Mouse (Mus musculus) CD4-positive naive resting alpha-beta T cell, adult 57 days (primary cell): ENCODE results near the gene D830030K20Rik. TPM values are rescaled to one million over a fixed set of nuclear protein-coding genes. Genes with fewer than 3 reads are reported as not detected.

Source experiments
- total RNA-seq: library from RNA; stranded (reverse); gene quantifications from one replicate; pipeline ENCODE4 v1.2.4, GENCODE M21; 2023

D830030K20Rik gene
- not detected for total RNA-seq

GRCm38 (mm10) chr14:3208272-3209152 lies at the start of gene D830030K20Rik:
Gene D830030K20Rik, plus strand, starts transcription at chr14:3208488.

GRCm38 (mm10) chr14:3187955-3188354 lies 20.3 kb upstream of the D830030K20Rik start, which contains the start of gene Gm5795:
Gene Gm5795, plus strand, starts transcription at chr14:3188255.

Other genes with a start within 250 kb of the D830030K20Rik start
- not detected for gene Gm2888, start 178.5 kb upstream of the D830030K20Rik start, total RNA-seq
- gene Gm2897, start 159.2 kb upstream of the D830030K20Rik start, total RNA-seq, result not detected
- not detected for gene Gm10340, start 74.5 kb upstream of the D830030K20Rik start, total RNA-seq
- gene Gm5795, start 20.2 kb upstream of the D830030K20Rik start, total RNA-seq, result not detected
- gene Gm2956, start 124.1 kb downstream of the D830030K20Rik start, total RNA-seq, result not detected
- not detected for gene Gm10413, start 186.6 kb downstream of the D830030K20Rik start, total RNA-seq
- gene Gm10409, start 204.1 kb downstream of the D830030K20Rik start, total RNA-seq, result 0.50 TPM
- not detected for gene Gm3005, start 219.6 kb downstream of the D830030K20Rik start, total RNA-seq
- gene Gm10408, start 240.9 kb downstream of the D830030K20Rik start, total RNA-seq, result not detected